Mouse (Mus musculus): ENCODE measurements at regions not wholly inside any gene's neighbourhood (a gene's known extent, or its start where the extent isn't known, plus 50 kb on each side); places are given as distances from the start of the nearest gene placed in this dataset.

- no peaks in the 10 kb centered on the region for H3K9me3 ChIP-seq (replicated peaks)
- no peak overlapping the region for H3K27ac ChIP-seq
- WGBS (ENCODE audit: insufficient replicate concordance) = 54% methylated on average over 16 of the region's 16 CpGs
- H3K9ac ChIP-seq = no peak overlapping the region
- peaks cover 5% of the 10 kb centered on the region; the same call in 1 of the 2 replicates for H3K4me1 ChIP-seq
- H3K4me3 ChIP-seq = no peak overlapping the region
- H3K36me3 ChIP-seq = no peaks in the 10 kb centered on the region
- no peaks in the 10 kb centered on the region; the same call in 1 of the 2 replicates for H3K27me3 ChIP-seq (replicated peaks)
- no peak for ATAC-seq
- no peak overlapping the region for H3K4me2 ChIP-seq
Measured at GRCm38 (mm10) chr17:84083307-84084263, 104.2 kb downstream of the Zfp36l2 start.

GRCm38 (mm10) chr17:84082571-84082970 lies 105.2 kb downstream of the Zfp36l2 start:
- Histone ChIP-seq H3K4me2 (no peak overlapping the region), H3K4me1 (peaks cover 5% of the 10 kb centered on the region; the same call in 1 of the 2 replicates), H3K36me3 (no peaks in the 10 kb centered on the region), H3K9me3 (replicated peaks) (no peaks in the 10 kb centered on the region), H3K27me3 (replicated peaks) (no peaks in the 10 kb centered on the region; the same call in 1 of the 2 replicates), H3K27ac (no peak overlapping the region), H3K4me3 (no peak overlapping the region), H3K9ac (no peak overlapping the region)
- 83% methylated on average over 5 of the region's 5 CpGs for WGBS (ENCODE audit: insufficient replicate concordance)
- ATAC-seq = no peak

GRCm38 (mm10) chr17:84081751-84082352 lies 105.9 kb downstream of the Zfp36l2 start:
- no peak for ATAC-seq
- no peaks in the 10 kb centered on the region for H3K9me3 ChIP-seq (replicated peaks)
- no peak overlapping the region for H3K27ac ChIP-seq
- no peak overlapping the region for H3K4me3 ChIP-seq
- H3K27me3 ChIP-seq (replicated peaks) = no peaks in the 10 kb centered on the region; the same call in 1 of the 2 replicates
- H3K4me2 ChIP-seq = no peak overlapping the region
- 59% methylated on average over 8 of the region's 8 CpGs for WGBS (ENCODE audit: insufficient replicate concordance)
- H3K36me3 ChIP-seq = no peaks in the 10 kb centered on the region
- H3K9ac ChIP-seq = no peak overlapping the region
- peaks cover 5% of the 10 kb centered on the region; the same call in 1 of the 2 replicates for H3K4me1 ChIP-seq

- Histone ChIP-seq H3K9me3 (replicated peaks) (no peaks in the 10 kb centered on the region), H3K4me3 (no peak overlapping the region), H3K9ac (no peak overlapping the region), H3K4me1 (no peaks in the 10 kb centered on the region), H3K4me2 (no peak overlapping the region), H3K27ac (no peak overlapping the region), H3K36me3 (no peaks in the 10 kb centered on the region), H3K27me3 (replicated peaks) (peaks cover 8% of the 10 kb centered on the region; the same call in 1 of the 2 replicates)
- no peak for ATAC-seq
- 48% methylated on average over 3 of the region's 3 CpGs for WGBS (ENCODE audit: insufficient replicate concordance)
Measured at GRCm38 (mm10) chr17:84075081-84075938, 112.4 kb downstream of the Zfp36l2 start.

GRCm38 (mm10) chr17:84074000-84074782 lies 113.6 kb downstream of the Zfp36l2 start:
- H3K4me3 ChIP-seq = no peak overlapping the region
- no peaks in the 10 kb centered on the region for H3K9me3 ChIP-seq (replicated peaks)
- 0 out of 2 replicates have a peak, but pooled peaks cover 8% of the 10 kb centered on the region for H3K27me3 ChIP-seq (replicated peaks)
- no peak overlapping the region for H3K4me2 ChIP-seq
- H3K36me3 ChIP-seq = no peaks in the 10 kb centered on the region
- no peaks in the 10 kb centered on the region for H3K4me1 ChIP-seq
- no peak overlapping the region for H3K27ac ChIP-seq
- WGBS (ENCODE audit: insufficient replicate concordance) = 49% methylated on average over 10 of the region's 10 CpGs
- ATAC-seq = no peak
- no peak overlapping the region for H3K9ac ChIP-seq

GRCm38 (mm10) chr17:84072426-84073030 lies 115.2 kb downstream of the Zfp36l2 start:
- H3K27ac ChIP-seq = no peak overlapping the region
- no peak overlapping the region for H3K9ac ChIP-seq
- no peak overlapping the region for H3K4me3 ChIP-seq
- H3K27me3 ChIP-seq (replicated peaks) = 0 out of 2 replicates have a peak, but pooled peaks cover 8% of the 10 kb centered on the region
- no peaks in the 10 kb centered on the region for H3K4me1 ChIP-seq
- WGBS (ENCODE audit: insufficient replicate concordance) = 57% methylated on average over 4 of the region's 4 CpGs
- H3K9me3 ChIP-seq (replicated peaks) = no peaks in the 10 kb centered on the region
- no peak for ATAC-seq
- no peak overlapping the region for H3K4me2 ChIP-seq
- no peaks in the 10 kb centered on the region for H3K36me3 ChIP-seq

GRCm38 (mm10) chr17:84071855-84072254 lies 115.9 kb downstream of the Zfp36l2 start:
- no peak for ATAC-seq
- Histone ChIP-seq H3K4me1 (no peaks in the 10 kb centered on the region), H3K27ac (no peak overlapping the region), H3K4me3 (no peak overlapping the region), H3K9me3 (replicated peaks) (no peaks in the 10 kb centered on the region), H3K36me3 (no peaks in the 10 kb centered on the region), H3K27me3 (replicated peaks) (0 out of 2 replicates have a peak, but pooled peaks cover 12% of the 10 kb centered on the region), H3K4me2 (no peak overlapping the region), H3K9ac (no peak overlapping the region)
- WGBS (ENCODE audit: insufficient replicate concordance) = 61% methylated on average over 2 of the region's 2 CpGs

- Histone ChIP-seq H3K4me2 (no peak overlapping the region), H3K36me3 (no peaks in the 10 kb centered on the region), H3K4me3 (no peak overlapping the region), H3K4me1 (no peaks in the 10 kb centered on the region), H3K27me3 (replicated peaks) (0 out of 2 replicates have a peak, but pooled peaks cover 12% of the 10 kb centered on the region), H3K27ac (no peak overlapping the region), H3K9ac (no peak overlapping the region), H3K9me3 (replicated peaks) (no peaks in the 10 kb centered on the region)
- no peak for ATAC-seq
- WGBS (ENCODE audit: insufficient replicate concordance) = 62% methylated on average over 3 of the region's 3 CpGs
Measured at GRCm38 (mm10) chr17:84070596-84070995, 117.2 kb downstream of the Zfp36l2 start.

GRCm38 (mm10) chr17:84067102-84067501 lies 120.6 kb downstream of the Zfp36l2 start:
- H3K9me3 ChIP-seq (replicated peaks) = no peaks in the 10 kb centered on the region
- WGBS (ENCODE audit: insufficient replicate concordance) = 76% methylated on average over 26 of the region's 26 CpGs

GRCm38 (mm10) chr17:84063791-84064190 lies 124.0 kb downstream of the Zfp36l2 start:
- WGBS (ENCODE audit: insufficient replicate concordance) = 47% methylated on average over 7 of the region's 7 CpGs

More at GRCm38 (mm10) chr17:84067102-84067501, 120.6 kb downstream of the Zfp36l2 start:
- H3K4me2 ChIP-seq = no peak overlapping the region
- H3K27me3 ChIP-seq (replicated peaks) = peaks cover 3% of the 10 kb centered on the region; the same call in 1 of the 2 replicates
- H3K9ac ChIP-seq = no peak overlapping the region
- no peak overlapping the region for H3K27ac ChIP-seq
- H3K4me3 ChIP-seq = no peak overlapping the region
- no peak for ATAC-seq
- H3K4me1 ChIP-seq = peaks cover 5% of the 10 kb centered on the region; the same call in 1 of the 2 replicates
- no peaks in the 10 kb centered on the region for H3K36me3 ChIP-seq

More at GRCm38 (mm10) chr17:84063791-84064190, 124.0 kb downstream of the Zfp36l2 start:
- Histone ChIP-seq H3K9me3 (replicated peaks) (no peaks in the 10 kb centered on the region), H3K36me3 (no peaks in the 10 kb centered on the region), H3K4me2 (no peak overlapping the region), H3K9ac (no peak overlapping the region), H3K4me3 (no peak overlapping the region), H3K4me1 (peaks cover 5% of the 10 kb centered on the region; the same call in 1 of the 2 replicates), H3K27ac (no peak overlapping the region), H3K27me3 (replicated peaks) (peaks cover 3% of the 10 kb centered on the region)
- no peak for ATAC-seq

Measured in liver, embryonic 12.5 days (tissue).